Mouse (Mus musculus): ENCODE results near the gene Cryzl1.

The Cryzl1 gene

DNA sequence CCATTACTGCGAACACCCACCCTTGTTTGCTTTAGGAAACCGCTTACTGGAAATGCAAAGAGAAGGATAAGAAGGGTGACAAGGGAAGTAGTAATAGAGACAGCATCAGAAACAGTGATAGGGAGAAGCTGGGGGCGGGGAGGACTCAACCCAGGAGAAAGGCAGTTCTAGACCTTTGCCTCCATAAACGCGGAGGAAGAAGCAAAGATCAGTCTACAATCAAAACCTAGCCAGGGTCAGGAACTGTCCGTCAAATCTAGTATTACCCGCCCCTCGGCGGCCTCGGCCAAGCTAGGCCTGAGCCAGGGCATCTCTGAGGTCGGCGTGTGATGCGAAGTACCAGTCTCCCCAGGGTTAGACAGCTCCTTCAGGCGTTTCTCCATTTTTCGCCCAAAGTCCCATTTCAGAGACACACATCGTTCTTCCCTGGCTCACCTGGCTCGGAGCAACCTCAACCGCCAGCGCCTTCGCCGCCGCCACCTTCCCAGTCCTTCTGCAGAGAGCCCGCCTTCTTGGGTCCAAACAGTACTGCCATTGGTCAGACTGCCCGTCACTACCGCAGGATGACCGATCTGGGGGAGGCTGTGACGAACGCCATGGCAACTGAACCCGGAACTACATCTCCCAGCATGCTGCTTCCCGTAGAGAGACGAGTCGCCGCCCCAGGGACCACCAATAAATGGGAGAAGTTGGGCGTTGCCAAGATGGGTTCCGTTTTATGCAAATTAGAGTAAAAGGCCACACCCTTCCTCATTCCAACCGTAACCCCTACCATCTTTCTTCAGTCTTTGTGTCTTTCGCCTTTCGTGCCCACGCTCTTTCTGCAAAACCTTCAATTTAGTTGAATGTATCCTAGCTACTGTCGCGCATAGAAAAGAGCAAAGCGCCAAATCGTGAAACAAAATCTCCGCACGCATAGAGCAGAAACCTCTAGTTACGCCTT is at the start of gene Cryzl1:
Gene Cryzl1, minus strand, starts transcription at position 853 of the 943 bp plus-strand sequence.
- peak; percentile 97 to 99 for DNase-seq (ENCODE audit: low spot score in 2 of 2)

DNA sequence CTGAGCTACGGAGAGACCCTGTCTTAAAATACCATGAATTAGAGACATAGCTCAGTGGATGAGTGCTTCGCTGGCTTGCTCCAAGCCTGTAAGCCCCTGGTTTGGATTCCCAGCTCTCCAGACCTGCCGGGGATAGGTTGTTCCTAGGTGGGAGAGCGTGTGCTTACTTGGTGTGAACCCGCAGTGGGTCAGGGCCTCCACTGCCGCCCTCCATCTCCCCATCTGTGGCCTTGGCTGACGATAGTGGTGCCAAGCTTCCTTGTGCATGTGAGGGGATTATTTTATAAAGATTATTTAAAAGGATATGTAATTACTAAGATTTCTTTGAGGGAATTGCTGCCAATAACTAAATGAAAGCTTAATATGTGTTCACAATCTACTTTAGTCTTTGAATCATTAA is 43.8 kb upstream of the Cryzl1 start:
- no peak for DNase-seq (ENCODE audit: low spot score in 2 of 2)

DNA sequence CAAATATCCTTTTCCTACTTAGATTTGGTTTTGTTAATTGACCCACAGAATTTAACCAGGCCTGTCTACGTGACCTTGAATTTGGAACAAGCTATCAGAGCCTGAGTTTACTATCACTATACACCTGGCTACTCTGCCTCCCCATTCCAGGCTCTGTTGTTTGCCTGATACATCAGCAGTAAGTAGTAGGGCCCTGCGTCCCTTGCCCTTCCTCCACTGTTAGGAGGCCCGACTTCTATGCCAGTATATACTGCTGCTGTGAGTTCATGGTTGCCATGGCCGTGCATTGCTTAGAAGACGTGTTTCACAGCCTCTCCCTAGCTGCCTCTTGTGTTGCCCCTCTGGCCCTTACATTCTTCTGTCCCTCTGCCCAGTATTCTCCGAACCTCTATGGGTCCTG is 42.6 kb upstream of the Cryzl1 start:
- no peak for DNase-seq (ENCODE audit: low spot score in 2 of 2)

DNA sequence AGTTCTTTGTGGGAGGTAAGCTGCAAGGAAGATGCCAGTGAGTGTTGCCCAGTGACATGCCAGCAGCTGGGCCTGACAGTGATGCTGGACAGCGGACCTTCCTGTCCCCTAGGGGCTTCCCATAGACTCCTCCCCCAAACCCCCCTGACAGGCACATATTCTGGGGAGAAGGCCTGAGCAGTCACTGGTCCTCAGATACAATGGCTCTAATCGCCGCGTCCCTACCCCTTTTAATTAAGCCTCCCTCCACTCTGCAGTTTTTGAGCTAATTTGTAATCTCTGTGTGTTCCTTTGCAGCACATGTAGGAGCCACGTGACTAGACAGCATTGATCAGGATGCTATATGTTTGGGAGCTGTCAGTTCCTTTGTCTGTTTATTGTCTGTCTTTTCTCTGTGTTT is 41.9 kb upstream of the Cryzl1 start:
- no peak for DNase-seq (ENCODE audit: low spot score in 2 of 2)

DNA sequence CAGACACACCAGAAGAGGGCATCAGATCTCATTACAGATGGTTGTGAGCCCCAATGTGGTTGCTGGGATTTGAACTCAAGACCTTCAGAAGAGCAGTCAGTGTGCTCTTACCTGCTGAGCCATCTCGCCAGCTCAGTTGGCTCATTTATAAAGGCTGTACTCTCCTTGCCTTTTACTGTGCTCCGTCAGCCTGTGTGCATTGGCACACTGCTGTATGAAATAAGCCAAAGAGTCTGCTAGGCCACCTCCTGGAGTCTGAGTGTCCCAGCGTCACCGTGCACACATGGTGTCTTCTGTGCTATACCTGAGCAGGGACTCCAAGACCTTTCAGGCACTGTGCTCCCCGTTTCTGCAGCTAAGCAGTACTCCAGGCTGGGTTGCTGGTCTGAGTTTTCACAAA is 41.1 kb upstream of the Cryzl1 start:
- DNase-seq (ENCODE audit: low spot score in 2 of 2), result no peak

DNA sequence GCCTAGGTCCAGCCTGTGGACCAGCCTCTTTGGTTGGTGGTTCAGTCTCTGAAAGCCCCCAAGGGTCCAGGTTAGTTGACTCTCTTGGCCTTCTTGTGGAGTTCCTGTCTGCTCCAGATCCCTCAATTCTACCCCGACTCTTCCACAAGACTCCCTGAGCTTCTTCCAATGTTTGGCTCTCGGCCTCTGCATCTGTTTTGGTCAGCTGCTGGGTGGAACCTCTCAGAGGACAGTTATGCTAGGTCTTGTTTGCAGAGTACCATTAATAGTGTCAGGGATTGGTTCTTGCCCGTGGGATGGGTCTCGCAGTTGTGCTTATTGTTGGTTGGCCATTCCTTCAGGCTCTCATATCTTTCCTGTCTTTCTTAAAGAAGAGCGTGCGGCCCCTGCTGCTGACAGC is 39.8 kb upstream of the Cryzl1 start:
- no peak for DNase-seq (ENCODE audit: low spot score in 2 of 2)

DNA sequence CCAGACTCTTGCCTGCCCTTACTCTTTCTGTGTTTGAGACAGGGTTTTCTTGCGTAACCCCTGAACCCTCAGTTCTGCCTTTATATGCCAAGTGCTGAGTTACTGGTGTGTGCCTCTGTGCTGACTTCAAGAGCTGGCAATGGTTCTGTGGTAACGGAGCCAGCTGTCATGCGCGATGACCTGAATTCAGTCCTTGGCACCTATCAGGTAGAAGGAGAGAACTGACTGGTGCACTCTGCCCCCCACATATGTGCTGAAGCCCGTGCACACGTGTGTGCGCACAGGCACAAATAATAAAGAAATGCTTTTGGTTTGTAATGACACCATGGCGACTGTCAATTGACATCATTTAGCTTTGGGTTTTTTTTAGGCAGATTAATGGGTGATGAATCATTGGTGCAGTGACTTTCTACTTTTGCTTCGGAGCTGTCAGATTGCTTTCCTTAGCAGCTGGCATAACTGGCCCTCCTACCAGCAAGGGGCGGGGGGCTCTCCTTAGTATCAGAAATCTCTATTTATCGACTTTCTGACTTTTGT is 38.5 kb upstream of the Cryzl1 start:
- peak; percentile 18 to 50 for DNase-seq (ENCODE audit: low spot score in 2 of 2)

DNA sequence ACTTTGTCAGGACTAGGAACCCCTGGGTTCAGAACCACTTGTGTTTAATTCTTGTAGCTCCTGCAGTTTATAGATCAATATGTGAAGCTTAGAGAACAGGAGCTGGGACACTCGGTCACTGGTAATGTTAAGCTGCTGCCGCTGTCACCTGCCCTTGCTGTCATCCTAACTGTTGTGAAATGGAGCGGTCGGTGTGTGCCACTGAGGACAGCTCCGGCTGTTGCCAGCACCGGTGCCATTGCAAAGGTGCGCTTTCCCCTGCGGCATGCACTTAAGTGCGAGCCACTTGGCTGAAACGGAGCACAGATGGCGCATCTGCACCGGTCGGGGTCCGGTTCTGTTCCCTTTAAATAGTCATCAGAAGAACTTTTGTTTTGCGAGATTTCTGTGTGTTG is 37.0 kb upstream of the Cryzl1 start:
- DNase-seq (ENCODE audit: low spot score in 2 of 2), result no peak

DNA sequence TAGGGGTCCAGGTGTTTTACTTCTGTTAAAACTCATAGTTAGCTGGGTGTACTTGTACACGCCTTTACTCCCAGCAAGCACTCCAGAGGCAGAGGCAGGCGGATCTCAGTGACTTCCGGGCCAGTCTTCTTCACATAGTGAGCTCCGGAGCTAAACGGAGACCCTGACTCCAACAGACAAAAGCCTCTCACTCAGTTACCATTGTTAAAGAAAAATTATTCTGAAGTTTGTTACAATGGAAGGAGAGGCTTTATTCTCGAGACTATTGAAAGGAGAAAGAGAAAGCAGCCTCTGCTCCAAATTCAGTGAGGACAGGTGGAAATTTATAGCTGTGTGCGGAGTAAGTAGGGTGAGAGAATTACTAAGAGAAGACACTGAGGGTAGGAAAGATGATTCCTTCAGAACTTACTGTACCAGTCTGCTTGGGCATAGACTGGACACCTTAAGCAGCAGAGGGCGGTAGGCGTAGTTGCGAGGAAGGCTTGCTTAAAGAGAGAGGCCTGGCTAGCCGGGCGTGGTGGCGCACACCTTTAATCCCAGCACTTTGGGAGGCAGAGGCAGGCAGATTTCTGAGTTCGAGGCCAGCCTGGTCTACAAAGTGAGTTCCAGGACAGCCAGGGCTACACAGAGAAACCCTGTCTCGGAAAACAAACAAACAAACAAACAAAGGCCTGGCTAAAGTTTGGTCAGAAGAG is 36.5 kb upstream of the Cryzl1 start:
- no peak for DNase-seq (ENCODE audit: low spot score in 2 of 2)

DNA sequence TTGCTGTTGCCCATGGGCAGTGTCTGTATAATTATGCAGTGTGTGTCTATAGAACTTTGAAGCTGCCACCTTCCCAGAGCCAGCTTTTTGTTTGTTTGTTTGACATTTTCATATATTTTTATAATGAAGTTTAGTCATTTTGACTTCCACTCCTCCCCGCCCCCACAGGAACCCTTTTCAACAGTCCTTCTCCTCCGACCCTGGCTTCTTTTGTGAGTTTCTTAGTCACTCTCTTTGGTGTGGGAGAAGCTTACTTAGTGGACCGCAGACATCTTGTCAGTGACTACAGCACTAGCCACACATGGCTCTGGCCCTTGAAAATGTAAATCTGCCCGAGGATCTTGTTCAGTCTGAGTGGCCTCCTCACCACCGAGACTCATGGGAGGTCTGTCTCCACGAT is 35.6 kb upstream of the Cryzl1 start:
- DNase-seq (ENCODE audit: low spot score in 2 of 2), result no peak

DNA sequence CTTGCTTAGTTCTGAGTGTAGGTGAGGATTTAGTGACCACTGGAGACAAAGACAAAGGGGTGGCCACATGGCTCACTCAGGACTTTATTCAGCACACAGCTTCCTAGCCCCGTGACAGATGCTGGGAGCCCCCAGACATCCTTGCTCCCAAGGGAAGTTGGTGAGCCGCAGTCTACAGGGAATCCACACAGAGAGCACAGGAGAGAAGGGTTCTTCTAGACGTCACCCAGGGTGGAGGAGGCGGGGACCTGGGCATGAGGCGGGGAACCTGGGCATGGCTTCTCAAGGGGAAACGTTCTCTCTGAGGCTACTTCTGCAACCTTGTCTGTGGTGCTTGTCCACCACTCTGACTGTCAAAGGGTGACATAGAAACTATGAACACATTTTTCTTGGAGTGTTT is 35.2 kb upstream of the Cryzl1 start:
- no peak for DNase-seq (ENCODE audit: low spot score in 2 of 2)

DNA sequence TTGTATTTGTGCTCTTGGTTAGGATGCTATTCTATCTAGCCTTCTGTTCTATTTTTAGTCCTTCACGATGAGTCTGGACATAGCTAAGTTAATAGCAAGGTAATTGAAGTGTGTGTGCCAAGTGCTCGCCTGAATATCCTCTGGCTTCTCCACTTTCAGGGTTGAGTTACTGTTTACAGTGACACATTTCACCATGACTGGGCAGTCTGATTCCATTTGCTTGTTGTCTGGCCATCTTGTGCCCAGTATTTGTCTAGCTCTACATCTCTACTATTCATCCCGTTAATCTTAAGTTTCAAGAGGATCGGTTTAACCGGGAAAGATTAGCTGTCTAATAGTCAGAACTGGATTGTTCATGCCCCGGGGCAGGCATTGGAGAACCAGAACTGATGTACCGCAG is 33.7 kb upstream of the Cryzl1 start:
- no peak for DNase-seq (ENCODE audit: low spot score in 2 of 2)

DNA sequence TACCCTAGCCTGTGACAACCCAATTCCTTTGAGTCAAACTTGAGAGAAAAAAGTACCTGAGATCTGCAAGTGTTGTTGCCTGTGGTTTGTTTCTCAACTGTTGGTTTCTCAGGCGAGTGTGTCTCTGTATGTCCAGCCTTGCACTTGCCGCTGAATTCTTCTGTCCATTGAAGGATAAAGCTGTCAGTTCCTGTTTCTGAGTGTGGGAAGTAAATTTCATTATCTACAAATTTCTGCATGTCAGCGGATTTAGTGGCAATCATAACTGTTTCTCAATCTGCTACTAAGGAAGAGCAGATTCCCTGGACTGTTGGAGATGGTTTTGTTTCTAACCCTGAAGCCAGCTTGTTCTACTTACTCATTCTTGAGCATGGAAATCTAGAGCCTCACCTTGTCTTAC is 33.0 kb upstream of the Cryzl1 start:
- DNase-seq (ENCODE audit: low spot score in 2 of 2), result no peak

DNA sequence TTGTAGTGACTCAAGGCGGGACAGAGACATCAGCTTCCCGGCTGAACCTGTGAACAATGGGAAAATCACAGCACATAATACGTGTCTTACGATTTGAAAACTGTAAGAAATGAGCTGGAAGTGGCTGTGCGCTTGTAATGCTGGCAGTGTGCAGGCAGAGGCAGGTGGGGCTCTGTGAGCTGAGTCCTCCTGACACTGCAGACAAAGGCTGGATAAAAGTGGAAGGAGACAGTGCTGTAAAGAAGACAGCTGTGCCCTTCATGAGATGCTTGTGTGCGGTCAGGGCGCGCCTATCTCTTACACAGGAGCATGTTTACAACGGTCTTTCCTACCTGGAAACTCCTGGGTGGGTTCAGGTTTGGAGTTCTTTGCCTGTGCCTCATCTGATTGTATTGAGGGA is 32.4 kb upstream of the Cryzl1 start:
- no peak for DNase-seq (ENCODE audit: low spot score in 2 of 2)

DNA sequence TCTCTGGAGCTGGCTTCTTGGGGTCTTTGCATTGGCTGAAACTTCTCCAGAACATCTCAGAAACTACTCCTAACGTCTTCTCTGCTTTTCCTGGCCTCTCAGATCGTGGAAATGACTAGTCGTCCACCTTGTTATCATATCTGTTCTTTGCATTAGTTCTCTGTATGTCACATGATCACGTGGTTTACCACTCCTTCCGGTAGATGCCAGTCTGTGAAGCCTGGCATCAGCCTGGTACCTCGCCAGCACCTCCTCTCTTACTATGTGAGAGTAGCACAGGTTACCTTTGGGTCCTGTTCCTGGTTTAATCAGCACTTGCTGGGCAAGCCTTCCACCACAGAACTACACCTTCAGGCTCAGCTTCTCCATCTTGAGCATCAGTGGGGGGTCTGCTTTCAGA is 26.2 kb upstream of the Cryzl1 start:
- DNase-seq (ENCODE audit: low spot score in 2 of 2), result no peak

DNA sequence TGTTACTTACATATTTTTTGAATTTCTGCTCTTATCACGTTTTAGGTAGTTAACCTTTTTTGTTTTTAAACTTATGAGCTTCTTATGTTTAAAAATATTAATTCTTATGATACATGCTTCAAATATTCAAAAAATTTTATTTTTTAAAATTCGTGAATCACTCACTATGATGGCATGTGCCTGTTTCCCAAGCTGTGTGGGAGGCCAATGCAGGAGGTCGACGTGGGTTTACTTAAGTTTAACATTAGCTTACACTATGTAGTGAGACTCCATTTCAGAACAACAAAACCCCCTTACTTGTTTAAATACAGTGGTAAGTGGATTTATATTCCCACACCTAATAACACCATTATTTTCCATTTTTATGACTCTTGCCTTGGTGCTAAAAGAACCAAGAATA is 24.8 kb upstream of the Cryzl1 start:
- no peak for DNase-seq (ENCODE audit: low spot score in 2 of 2)

DNA sequence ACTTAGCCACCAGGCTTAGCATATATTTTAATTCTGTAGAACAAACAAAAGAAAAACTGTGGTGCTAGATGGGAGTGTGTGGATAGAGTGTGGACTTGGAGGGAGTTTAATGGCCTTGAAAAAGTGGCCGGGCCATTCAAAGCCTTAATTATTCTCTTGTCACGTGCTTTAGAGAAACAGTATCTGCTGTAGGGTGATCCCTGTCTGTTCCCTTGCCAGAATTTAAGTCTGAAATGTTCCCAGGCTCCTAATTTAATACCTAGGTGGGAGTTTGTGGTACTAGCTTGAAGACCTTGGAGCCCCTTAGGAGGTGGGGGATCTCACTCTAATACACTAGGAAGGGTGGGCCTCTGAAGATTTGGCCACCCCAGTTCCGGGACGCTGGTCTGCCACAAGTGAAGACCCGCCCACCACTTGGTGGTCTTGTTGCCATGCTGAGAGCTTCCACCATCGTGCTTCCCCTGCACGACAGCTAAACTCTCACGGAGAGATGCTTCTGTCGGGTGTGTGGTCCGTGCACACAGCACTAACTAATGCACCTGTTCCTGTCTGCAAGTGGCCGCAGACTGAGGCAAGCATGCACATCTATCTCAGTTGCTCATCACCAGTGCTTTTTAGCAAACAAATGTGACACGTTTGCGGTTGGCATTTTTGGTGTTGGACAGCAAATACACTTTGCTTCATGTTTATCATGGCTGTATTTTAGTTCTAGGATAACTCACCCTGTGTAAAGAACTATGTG is 23.0 kb upstream of the Cryzl1 start:
- no peak for DNase-seq (ENCODE audit: low spot score in 2 of 2)

DNA sequence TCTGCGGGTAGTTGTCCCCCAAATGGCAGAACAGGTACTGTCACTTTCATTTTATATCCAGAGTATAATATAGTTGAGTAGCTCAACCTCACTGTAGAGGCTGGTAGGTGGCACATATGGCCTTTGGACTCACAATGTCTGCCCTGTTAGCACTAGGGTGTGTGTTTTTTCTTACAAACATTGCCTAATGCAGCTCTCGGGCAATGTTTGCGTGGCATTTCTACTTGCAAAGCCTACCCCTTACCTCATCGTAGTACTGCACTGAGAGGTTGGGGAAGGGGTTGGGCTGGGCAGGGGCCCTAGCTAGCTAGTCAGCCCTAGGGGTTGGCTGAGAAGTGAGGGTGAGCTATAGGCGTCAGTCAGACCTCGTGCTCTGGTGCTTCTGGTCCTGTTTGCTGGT is 18.8 kb upstream of the Cryzl1 start:
- DNase-seq (ENCODE audit: low spot score in 2 of 2), result no peak

DNA sequence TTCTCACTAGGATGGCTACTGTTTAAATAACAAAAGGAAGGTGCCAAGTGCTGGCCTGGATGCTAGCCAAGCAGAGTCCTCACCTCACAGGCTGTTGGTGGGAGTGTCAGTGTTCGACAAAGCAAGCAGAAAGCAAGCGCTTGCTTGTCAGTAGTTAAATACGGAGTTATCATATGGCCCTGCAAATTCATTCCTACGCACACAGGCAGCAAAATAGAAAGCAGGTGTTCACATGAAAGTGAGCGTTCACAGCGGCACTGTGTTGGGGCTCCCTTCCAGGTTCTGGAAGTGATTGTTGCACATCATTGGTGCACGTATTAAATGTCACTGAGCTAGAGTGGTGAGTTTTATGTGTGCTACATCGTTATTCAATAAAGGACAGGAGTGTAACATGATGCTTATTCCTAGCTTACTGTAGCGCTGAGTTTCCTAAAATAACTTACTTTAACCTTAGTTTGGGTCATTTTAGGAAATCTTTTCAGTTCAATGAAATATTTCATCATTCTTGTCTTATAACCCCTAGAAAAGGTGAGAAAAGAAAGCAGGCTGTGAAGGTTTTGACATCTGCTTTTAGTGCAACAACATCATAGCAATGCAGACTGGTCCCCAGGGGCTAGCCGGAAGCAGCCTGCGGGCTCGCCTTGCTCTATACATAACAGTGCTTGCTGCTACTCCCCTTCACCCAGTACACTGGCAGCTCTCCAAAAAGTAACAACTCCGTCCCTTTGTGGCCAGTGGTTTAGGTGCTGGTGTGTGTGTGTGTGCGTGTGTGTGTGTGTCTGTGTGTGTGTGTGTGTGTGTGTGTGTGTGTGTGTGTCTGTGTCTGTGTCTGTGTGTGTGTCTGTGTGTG is 17.6 kb upstream of the Cryzl1 start:
- DNase-seq (ENCODE audit: low spot score in 2 of 2), result no peak

DNA sequence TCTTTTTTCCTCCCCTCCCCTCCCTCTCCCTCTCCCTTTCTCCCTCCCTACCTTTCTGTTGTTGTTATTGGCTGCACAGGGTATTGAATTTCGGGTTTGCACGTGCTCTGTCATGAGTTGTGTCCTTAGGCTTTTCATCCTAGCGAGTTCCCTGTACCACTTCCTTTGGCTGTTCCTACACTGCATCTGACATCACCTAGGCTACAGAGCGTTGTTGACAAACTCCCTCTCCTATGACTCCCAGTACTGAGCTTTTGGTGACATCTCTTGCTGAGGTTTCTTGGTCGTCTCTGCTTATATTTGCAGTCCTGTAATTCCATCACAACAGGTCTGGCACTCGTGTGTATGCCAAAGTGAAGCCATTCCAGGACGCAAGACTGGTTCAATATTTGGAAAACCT is 14.3 kb upstream of the Cryzl1 start:
- no peak for DNase-seq (ENCODE audit: low spot score in 2 of 2)

DNA sequence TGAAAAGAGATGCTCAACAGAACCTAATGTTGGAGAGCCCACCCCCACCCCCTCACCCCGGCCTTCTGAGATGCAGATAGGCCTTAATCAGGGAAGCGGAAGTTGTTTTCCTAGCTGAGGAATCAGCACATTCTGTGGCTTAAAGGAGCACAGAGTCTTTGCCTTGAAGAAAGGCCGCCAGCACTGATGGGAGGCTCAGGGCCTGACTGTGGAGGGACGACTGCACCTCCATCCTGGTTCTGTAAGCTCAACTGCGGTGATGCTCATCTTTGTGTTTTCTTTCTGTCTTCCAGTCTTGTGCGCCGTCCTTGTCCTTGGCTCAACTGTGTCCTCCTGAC is 12.1 kb upstream of the Cryzl1 start:
- no peak for DNase-seq (ENCODE audit: low spot score in 2 of 2)
